Mouse (Mus musculus): ENCODE measurements at regions not wholly inside any gene's neighbourhood (a gene's known extent, or its start where the extent isn't known, plus 50 kb on each side); places are given as distances from the start of the nearest gene placed in this dataset.
A peak's percentile ranks its signal among the peaks of the same experiment; 100 is the strongest.

- Histone ChIP-seq H3K4me1 (replicated peaks) (no peaks in the 10 kb centered on the region), H3K27ac (no peak overlapping the region), H3K9me3 (replicated peaks) (no peaks in the 10 kb centered on the region), H3K4me2 (no peak overlapping the region), H3K9ac (no peak overlapping the region), H3K27me3 (no peaks in the 10 kb centered on the region), H3K36me3 (no peaks in the 10 kb centered on the region), H3K4me3 (no peak overlapping the region)
- no peak for ATAC-seq (replicated peaks; ENCODE audit: insufficient number of reproducible peaks, insufficient read depth, low FRiP score, low read depth)
- WGBS: 65% methylated on average over 5 of the region's 5 CpGs
These were observed 405.5 kb downstream of the Sox11 start for GRCm38 (mm10) chr12:26936696-26937458.

GRCm38 (mm10) chr12:26930155-26930867 is 412.1 kb downstream of the Sox11 start:
- no peaks in the 10 kb centered on the region for H3K27me3 ChIP-seq
- H3K4me3 ChIP-seq: no peak overlapping the region
- H3K36me3 ChIP-seq: no peaks in the 10 kb centered on the region
- no peak overlapping the region for H3K4me2 ChIP-seq
- H3K27ac ChIP-seq: no peak overlapping the region
- H3K9me3 ChIP-seq (replicated peaks): no peaks in the 10 kb centered on the region
- ATAC-seq (replicated peaks; ENCODE audit: insufficient number of reproducible peaks, insufficient read depth, low FRiP score, low read depth): no peak
- no peaks in the 10 kb centered on the region for H3K4me1 ChIP-seq (replicated peaks)
- 74% methylated on average over 7 of the region's 7 CpGs for WGBS
- H3K9ac ChIP-seq: no peak overlapping the region

GRCm38 (mm10) chr12:26906126-26906525 is 436.2 kb downstream of the Sox11 start:
- Histone ChIP-seq H3K9ac (no peak overlapping the region), H3K36me3 (no peaks in the 10 kb centered on the region), H3K4me2 (no peak overlapping the region), H3K9me3 (replicated peaks) (no peaks in the 10 kb centered on the region), H3K27me3 (no peaks in the 10 kb centered on the region), H3K4me3 (no peak overlapping the region), H3K4me1 (replicated peaks) (no peaks in the 10 kb centered on the region), H3K27ac (no peak overlapping the region)
- ATAC-seq (replicated peaks; ENCODE audit: insufficient number of reproducible peaks, insufficient read depth, low FRiP score, low read depth): no peak
- 82% methylated on average over 1 of the region's 1 CpGs for WGBS

GRCm38 (mm10) chr12:26903894-26904272 is 434.9 kb downstream of the Cmpk2 start:
- H3K4me3 ChIP-seq: no peak overlapping the region
- no peaks in the 10 kb centered on the region for H3K36me3 ChIP-seq

GRCm38 (mm10) chr12:26903073-26903893 is 434.3 kb downstream of the Cmpk2 start:
- 39% methylated on average over 23 of the region's 23 CpGs for WGBS
- Histone ChIP-seq H3K4me1 (replicated peaks) (no peaks in the 10 kb centered on the region), H3K36me3 (no peaks in the 10 kb centered on the region), H3K9me3 (replicated peaks) (no peaks in the 10 kb centered on the region), H3K27ac (no peak overlapping the region), H3K4me2 (peak overlapping the region; percentile 56), H3K9ac (no peak overlapping the region), H3K27me3 (no peaks in the 10 kb centered on the region), H3K4me3 (peak overlapping the region; percentile 21; the same call in 1 of the 2 replicates)
- ATAC-seq (replicated peaks; ENCODE audit: insufficient number of reproducible peaks, insufficient read depth, low FRiP score, low read depth): no peak

More at GRCm38 (mm10) chr12:26903894-26904272, 434.9 kb downstream of the Cmpk2 start:
- Histone ChIP-seq H3K9ac (no peak overlapping the region), H3K9me3 (replicated peaks) (no peaks in the 10 kb centered on the region), H3K4me1 (replicated peaks) (no peaks in the 10 kb centered on the region), H3K4me2 (peak overlapping the region; percentile 56), H3K27ac (no peak overlapping the region), H3K27me3 (no peaks in the 10 kb centered on the region)
- WGBS: 49% methylated on average over 2 of the region's 2 CpGs
- ATAC-seq (replicated peaks; ENCODE audit: insufficient number of reproducible peaks, insufficient read depth, low FRiP score, low read depth): no peak

- Histone ChIP-seq H3K27ac (no peak overlapping the region), H3K4me2 (no peak overlapping the region), H3K9me3 (replicated peaks) (no peaks in the 10 kb centered on the region), H3K4me3 (no peak overlapping the region), H3K36me3 (no peaks in the 10 kb centered on the region), H3K4me1 (replicated peaks) (no peaks in the 10 kb centered on the region), H3K9ac (no peak overlapping the region), H3K27me3 (no peaks in the 10 kb centered on the region)
- ATAC-seq (replicated peaks; ENCODE audit: insufficient number of reproducible peaks, insufficient read depth, low FRiP score, low read depth): no peak
- WGBS: 59% methylated on average over 4 of the region's 4 CpGs
These were observed 422.2 kb downstream of the Cmpk2 start for GRCm38 (mm10) chr12:26891190-26891589.

GRCm38 (mm10) chr12:26886635-26887014 is 417.6 kb downstream of the Cmpk2 start:
- Histone ChIP-seq H3K9me3 (replicated peaks) (no peaks in the 10 kb centered on the region), H3K9ac (no peak overlapping the region), H3K4me2 (no peak overlapping the region), H3K4me1 (replicated peaks) (0 out of 2 replicates have a peak, but pooled peaks cover 3% of the 10 kb centered on the region), H3K4me3 (no peak overlapping the region), H3K27ac (no peak overlapping the region), H3K27me3 (no peaks in the 10 kb centered on the region), H3K36me3 (no peaks in the 10 kb centered on the region)
- no peak for ATAC-seq (replicated peaks; ENCODE audit: insufficient number of reproducible peaks, insufficient read depth, low FRiP score, low read depth)
- WGBS: 66% methylated on average over 7 of the region's 7 CpGs

- ATAC-seq (replicated peaks; ENCODE audit: insufficient number of reproducible peaks, insufficient read depth, low FRiP score, low read depth): no peak
- WGBS: 46% methylated on average over 12 of the region's 12 CpGs
- H3K4me2 ChIP-seq: no peak overlapping the region
These were observed 417.0 kb downstream of the Cmpk2 start for GRCm38 (mm10) chr12:26885831-26886634.

GRCm38 (mm10) chr12:26885083-26885482 is 416.1 kb downstream of the Cmpk2 start:
- H3K27ac ChIP-seq: no peak overlapping the region
- no peaks in the 10 kb centered on the region for H3K27me3 ChIP-seq
- H3K36me3 ChIP-seq: no peaks in the 10 kb centered on the region
- H3K9me3 ChIP-seq (replicated peaks): no peaks in the 10 kb centered on the region
- no peak overlapping the region for H3K4me2 ChIP-seq
- no peak overlapping the region for H3K9ac ChIP-seq
- H3K4me1 ChIP-seq (replicated peaks): 0 out of 2 replicates have a peak, but pooled peaks cover 3% of the 10 kb centered on the region
- H3K4me3 ChIP-seq: no peak overlapping the region
- WGBS: 73% methylated on average over 3 of the region's 3 CpGs
- no peak for ATAC-seq (replicated peaks; ENCODE audit: insufficient number of reproducible peaks, insufficient read depth, low FRiP score, low read depth)

More at GRCm38 (mm10) chr12:26885831-26886634, 417.0 kb downstream of the Cmpk2 start:
- Histone ChIP-seq H3K4me3 (no peak overlapping the region), H3K9me3 (replicated peaks) (no peaks in the 10 kb centered on the region), H3K4me1 (replicated peaks) (0 out of 2 replicates have a peak, but pooled peaks cover 3% of the 10 kb centered on the region), H3K27ac (no peak overlapping the region), H3K36me3 (no peaks in the 10 kb centered on the region), H3K9ac (no peak overlapping the region), H3K27me3 (no peaks in the 10 kb centered on the region)

GRCm38 (mm10) chr12:26884156-26884555 is 415.2 kb downstream of the Cmpk2 start:
- no peak overlapping the region for H3K4me3 ChIP-seq
- WGBS: 44% methylated on average over 5 of the region's 5 CpGs
- H3K36me3 ChIP-seq: no peaks in the 10 kb centered on the region
- no peaks in the 10 kb centered on the region for H3K9me3 ChIP-seq (replicated peaks)
- no peaks in the 10 kb centered on the region for H3K27me3 ChIP-seq
- no peak overlapping the region for H3K27ac ChIP-seq
- 0 out of 2 replicates have a peak, but pooled peaks cover 3% of the 10 kb centered on the region for H3K4me1 ChIP-seq (replicated peaks)
- H3K4me2 ChIP-seq: no peak overlapping the region
- no peak for ATAC-seq (replicated peaks; ENCODE audit: insufficient number of reproducible peaks, insufficient read depth, low FRiP score, low read depth)
- no peak overlapping the region for H3K9ac ChIP-seq
